Mouse (Mus musculus) 416B (cell line): ENCODE results near the gene Gm20479.
A peak's percentile ranks its signal among the peaks of the same experiment; 100 is the strongest.

Experiments
- DNase-seq: peaks from one replicate; pipeline ENCODE4 v3.0.0; 2011; ENCODE audit warnings: low read depth

The Gm20479 gene

DNA sequence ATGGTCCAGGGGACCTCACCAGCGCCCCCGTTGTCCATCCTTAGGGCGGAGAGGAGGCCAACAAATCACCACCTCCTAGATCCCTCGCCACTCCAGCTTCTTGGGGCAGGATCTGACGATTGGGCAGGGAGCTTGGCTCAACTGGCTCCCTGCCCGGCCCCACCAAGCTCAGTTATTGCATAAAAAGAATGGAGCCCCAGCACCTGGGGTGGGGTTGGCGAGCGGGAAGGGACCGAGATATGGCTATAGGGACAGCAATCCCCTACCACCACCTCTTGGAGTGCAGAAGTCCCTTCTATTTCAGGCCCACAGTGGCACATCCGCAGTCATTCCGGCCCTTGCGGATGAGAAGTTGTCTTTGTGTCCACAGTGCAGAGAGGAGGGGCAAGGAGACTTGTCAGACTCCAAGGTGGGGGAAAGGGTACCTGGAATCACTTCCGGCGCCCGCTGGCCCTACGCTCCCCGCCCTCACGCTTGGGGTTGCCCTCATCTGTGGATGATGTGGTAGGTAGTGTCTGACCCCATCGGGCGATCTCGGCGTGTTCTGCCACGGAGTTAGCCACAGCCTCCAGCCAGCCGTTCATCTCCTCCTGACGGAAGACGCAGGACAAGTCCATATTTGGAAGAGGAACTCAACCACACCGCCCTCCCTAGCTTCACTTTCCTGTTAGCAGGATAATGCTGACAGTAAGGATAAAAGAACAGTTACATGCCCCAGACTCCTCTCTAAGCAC is at the start of gene Gm20479:
TSS of gene Gm20479 (minus strand) at position 559 of the 734 bp plus-strand sequence.
- DNase-seq: peak; percentile 95

DNA sequence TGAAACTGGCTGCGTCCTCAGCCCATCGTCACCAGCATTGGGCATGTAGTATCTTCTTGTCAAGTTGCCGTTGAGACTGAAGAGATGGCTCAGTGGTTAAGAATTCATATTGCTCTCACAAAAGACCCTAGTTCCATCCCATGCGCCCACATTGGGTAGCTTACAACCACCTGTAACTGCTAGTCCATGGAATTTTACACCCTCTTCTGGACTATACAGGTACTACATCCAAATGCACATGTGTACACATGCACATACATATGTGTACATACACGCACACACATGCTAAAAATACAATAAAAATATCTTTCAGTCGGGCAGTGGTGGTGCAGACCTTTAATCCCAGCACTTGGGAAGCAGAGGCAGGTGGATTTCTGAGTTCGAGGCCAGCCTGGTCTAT is 49.3 kb upstream of the Gm20479 start:
- peak; percentile 42 for DNase-seq

DNA sequence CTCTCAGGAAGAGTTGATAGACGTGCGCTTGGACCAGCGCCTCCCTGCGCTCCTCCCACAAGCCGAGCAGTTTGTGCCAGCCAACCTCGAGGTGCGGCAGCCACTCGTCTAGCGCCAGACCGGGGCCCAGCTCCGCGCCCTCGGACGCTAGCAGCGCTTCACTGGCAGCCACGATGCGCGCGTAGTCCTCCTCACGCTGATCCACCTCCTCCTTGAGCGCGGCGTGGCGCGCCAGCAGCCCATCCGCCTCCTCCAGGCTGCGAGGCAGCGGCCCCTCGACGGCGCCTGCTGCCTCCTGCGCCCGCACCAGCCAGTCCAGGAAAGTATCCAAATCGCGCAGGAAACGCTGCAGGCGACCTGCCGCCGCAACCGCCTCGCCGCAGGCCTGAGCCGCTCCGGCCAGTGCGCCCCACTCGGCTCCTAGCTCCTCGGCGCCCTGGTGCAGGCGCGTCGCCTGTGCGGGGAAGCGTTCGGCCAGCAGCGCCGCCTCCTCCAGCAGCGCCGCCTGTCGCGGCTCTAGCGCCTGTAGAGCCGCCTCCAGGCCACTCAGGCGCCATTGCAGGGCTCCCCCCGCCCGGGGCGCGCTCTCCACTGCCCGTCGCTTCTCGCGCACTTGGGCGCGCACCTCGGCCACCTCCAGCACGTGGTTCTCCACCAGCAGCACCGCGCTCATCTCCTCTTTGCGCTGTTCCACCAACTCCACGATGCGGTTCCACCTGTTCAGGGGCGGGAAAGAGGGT is 47.2 kb upstream of the Gm20479 start:
- no peak for DNase-seq

DNA sequence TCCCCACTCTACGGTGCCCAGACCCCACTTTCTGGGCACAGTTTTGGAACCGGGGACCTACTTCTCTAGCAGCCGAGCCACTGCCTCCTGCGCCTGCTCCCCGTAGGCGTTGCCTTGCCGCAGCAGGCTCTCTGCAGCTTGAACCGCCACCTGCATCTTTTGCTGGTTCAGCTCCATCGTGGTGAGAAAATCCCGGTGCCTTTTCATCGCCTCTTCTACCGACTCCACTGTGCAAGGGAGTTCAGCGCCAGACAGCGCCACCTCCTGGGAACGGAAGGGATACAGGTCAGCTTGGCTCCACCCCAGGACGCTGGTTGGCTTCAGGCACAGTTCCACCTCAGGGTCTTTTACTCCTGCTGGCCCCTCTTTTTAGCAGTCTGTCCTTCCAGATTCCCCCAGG is 45.5 kb upstream of the Gm20479 start:
- DNase-seq: peak; percentile 61

DNA sequence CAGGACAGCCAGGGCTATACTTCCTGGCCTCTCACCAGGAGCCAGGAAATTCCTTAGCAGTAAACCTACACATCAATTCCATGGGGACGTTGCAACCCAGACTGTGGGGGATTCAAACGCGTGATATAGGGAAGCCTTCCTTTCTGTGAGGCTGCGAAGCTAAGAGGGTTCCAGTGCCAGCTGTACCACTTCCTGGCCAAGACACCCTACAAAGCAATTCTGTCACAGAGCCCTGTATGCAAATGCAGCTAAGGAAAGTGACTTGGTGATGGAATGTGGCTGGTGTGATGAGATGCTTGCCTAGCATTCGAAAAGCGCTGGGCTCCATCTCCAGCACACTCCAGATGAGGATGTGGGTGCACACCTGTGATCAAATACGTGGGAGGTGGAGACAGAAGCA is 43.3 kb upstream of the Gm20479 start:
- no peak for DNase-seq

DNA sequence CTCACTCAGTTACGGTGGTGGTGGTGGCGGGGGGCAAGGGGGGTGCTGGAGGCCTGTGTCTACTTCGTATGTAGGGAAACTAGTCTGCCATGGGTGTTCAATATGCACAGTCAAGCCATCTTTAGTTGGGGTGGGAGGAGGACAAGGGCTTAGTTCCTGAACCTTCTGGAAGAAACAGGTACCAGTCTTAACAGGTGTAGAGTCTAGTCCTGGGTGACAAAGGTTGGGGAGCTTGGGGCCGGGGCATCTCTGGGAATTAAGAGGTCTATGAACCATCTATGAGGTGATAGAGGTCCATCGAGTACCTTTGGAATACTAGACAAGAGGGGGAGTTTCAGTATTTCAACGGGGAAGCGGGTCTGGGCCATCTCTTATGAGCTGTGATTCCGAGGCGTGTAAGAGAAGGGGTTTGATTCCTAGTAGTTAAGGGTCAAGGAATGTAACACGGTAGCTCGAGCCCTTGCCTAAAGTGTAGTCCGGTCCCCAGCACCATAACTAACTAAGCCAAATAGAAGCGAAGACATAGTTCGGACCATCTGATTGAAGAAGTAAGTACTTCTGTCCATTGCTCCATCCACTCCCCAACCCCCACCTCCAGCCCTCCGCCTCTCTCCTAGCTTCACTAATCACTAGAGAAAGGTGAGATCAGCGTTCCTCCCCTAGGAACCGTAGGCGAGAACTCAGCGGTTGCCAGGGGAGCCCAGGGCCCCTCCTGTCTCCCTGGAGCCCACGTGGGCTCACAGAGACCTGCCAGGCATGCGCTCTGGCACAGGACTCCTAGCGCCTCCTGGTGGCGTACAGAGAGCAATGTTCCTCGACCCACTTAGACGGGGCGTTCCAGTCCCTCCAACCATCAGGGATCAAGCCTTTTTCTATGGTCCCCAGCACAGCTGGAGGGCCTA is 40.1 kb upstream of the Gm20479 start:
- peak; percentile 75 for DNase-seq

DNA sequence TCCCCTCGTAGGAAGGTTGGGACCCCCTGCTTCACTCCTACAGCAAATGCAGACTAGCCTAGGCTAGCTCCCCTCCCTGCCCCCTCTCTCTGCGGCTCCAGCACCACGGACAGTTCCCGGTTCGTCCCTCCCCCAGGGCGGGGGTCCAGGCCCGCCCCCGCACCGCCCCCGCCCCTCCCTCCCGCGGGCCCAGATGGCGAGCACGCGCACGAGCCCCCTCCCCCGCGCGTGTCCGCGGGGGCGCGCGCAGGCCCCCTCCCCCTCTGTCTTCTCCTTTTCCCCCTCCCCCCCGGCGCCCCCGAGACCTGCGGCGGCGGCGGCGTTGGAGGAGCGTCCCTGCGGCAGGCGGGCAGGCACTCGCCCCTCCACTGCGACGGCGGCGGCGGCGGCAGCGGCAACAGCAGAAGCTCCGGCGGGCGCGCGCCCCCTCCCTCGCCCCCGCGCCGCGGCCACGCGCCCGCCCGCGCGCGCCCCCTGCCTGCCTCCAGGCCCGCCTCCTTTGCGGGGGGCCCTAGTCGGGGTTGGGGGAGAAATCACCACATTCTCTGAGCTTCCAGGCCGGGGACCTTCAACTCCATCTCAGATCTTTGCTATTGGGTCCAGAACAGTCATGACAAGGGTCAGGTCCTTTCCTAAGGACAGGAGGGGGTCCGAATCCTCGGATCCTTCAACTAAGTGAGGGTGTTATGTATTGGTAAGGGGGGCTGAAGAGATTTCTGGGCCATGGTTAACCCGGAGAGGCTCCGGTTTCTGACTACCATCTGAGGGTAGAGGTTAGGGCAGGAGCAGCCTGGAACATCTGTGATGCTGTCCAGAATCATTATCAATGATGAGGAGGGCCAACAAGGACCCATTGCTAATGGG is 39.2 kb upstream of the Gm20479 start:
- no peak for DNase-seq

DNA sequence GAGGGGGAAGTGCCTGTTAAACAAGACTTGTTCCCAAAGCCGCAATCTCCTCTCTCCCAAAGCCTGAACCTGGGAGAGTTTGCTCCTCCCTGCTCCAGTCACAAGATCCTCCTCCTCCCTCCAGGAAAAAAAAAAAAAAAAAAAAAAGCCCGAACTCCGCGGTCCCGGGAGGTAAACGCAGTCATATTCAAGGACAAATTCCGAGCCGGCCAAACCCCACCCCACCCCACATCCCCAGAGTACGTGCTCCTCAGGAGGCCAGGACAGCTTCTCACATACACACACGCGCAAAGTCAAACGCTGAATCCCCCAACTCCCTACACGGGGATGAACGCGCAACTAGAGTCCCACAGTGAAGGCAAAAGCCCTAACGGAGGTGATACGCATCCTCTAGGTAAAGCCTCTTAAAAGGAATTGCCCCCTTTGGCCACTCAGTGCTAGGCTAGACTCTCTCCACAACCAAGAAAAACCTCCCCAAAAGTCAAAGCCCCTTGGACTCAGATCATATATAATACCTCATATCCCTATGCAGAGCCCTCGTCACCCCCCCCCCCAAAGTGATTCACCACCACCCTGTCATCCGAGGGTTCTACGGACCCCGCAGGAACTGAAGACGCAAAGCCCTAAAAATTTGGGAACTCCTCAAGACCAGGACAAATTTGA is 38.4 kb upstream of the Gm20479 start:
- DNase-seq: no peak

DNA sequence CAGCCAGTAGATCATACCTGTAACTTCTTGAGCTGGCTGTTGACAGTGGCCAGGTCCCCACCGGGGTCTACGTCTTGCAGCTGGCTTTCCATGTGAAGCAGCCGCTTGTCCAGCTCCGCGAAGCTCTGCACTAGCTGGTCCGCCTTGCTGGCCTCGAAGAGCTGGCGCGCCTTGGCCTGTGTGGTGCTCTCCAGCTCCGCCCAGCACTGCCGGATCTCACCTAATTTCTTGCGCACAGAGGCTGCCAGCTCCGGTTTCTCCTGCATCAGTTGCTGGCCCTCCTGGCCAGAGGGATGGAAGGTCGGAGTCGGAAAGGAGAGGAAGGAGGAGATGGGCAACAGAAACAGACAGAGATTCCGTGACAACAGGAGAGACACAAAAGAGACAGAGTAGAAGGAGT is 34.2 kb upstream of the Gm20479 start:
- DNase-seq: no peak

DNA sequence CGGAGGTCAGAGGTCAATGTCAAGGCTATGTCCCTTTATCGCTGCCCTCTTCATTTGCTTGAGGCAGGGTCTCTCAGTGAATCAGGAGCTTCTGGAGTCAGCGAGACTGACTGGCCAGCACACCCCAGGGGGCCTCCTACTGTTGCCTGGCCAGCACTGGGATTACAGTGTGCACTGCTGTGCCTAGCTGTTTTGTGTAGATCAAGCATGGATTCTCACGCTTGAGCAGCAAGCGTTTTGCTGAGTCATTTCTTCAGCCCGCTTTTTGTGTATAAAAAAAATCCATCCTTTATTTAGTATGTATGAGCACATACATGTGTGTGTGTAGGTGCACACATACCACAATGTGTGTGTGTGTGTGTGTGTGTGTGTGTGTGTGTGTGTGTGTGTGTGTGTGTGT is 32.0 kb upstream of the Gm20479 start:
- no peak for DNase-seq

DNA sequence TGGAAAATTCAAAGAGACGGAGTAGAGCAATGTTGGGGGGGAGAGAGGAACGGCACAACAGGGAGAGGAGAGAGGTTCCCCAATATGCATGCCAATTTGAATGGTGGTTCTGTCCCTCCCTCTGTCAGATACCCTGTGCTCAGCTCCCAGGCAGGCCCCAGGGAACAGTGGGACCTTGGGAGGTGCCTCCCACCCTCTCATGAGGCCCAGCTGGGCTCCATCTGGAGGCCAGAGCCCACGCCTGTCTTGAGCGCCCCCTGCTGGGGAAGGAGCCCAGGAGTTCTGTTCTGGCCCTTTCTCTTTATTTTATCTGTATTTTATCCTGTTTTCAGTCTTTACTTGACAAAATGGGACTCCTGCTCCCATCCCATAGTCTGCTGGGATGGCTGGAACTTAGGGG is 27.5 kb upstream of the Gm20479 start:
- DNase-seq: peak; percentile 67

DNA sequence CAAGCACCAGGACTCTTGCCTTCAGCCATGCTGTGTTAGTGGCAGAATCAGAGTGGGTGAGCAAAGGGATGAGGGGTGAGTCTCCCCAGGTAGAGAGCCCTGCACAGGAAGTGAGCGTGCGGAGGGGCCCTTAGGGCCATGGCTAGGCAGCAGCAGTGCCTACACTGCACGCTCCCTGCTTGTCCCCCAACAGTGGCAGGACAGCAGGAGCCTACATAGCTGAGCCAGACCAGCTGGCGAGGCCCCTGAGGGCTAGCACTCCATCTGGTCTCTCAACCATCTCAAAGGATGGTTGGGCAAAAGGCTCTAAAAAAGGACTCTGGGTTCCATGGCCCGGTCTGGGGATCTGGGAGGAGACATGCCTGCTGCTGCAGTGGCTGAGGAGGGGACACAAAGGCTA is 26.9 kb upstream of the Gm20479 start:
- no peak for DNase-seq

DNA sequence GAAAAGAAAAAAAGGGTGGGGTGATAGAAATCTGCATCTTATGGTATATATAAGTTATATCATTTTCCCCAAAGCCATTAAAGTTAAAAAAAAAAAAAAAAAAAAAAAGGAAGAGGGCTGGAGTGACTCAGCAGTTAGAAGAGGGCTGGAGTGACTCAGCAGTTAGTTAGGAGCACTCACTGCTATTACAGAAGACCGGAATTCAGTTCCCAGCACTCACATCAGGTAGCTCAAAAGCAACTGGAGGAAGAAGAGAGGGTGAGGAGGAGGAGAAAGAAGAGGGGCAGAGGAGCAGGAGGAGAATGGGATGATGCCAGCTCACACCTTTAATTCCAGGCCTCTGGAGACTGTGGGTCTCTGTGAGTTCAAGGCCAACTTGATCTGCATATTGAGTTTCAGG is 26.0 kb upstream of the Gm20479 start:
- DNase-seq: peak; percentile 81

DNA sequence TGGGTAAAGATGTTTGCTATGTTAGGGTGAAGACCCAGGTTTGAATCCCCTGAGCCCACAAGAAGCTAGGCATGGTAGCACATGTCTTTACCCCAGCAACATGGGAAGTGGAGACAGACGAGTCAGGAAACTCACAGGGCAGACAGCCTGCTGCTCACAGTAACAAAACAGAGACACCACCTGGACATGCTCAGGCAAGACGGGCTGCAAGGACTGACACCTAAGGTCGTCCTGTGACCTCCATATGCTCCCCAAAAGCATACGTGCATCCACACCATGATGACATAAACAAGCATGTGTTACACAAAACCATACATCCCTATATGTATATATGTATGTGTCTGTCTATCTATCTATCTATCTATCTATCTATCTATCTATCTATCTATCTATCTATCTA is 24.3 kb upstream of the Gm20479 start:
- no peak for DNase-seq

DNA sequence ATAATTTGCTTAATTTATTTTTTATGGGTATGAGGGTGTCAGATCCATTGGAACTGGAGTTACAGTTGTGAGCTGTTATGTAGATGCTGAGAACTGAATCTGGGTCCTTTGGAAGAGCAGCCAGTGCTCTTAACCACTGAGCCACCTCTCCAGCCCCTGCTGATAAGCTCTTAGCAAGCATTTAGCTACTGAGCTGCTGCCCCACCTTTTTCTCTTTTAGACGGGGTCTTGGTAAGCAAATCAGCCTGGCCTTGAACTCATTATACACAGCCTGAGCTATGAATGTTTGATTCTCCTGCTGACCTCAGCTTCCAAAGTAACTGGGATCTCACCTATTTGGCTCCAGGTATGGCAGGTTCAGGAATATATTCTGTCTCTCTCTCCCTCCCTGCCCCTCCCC is 23.8 kb upstream of the Gm20479 start:
- no peak for DNase-seq

DNA sequence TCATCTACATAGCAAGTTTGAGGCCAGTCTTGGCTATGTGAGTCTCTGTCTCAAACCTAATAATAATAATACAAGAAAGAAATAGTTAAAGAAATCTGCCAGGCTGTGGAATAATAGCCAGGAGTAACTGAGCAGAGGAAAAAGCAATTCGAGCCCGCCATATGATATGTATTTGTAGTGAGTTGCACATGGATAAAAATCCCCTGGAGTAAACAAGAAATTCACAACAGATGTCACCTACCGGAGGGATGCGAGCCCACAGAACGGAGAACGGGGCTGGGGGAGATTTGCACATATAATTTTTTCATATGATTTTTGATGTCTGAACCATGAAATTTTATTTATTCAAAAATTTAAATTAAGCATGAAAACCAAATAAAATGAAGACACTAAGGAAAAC is 22.6 kb upstream of the Gm20479 start:
- no peak for DNase-seq

DNA sequence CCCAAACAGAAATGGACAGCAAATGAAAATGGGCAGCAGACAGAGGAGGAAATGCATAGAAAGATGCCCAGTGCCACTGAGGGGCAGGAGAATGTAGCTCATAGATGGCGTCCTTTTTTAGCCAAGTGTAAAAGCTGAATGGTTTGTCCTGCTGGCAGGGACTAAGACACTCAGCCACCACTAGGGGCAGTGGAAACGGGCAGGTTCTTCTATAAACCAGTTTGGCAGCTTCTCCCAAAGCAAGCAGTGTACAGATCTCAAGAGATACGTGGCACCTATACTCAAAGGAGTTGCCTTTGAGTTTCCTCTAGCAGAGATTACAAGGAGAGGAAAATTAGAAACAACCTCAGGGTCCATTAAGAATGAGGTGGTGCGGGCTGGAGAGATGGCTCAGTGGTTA is 21.2 kb upstream of the Gm20479 start:
- DNase-seq: peak; percentile 64

DNA sequence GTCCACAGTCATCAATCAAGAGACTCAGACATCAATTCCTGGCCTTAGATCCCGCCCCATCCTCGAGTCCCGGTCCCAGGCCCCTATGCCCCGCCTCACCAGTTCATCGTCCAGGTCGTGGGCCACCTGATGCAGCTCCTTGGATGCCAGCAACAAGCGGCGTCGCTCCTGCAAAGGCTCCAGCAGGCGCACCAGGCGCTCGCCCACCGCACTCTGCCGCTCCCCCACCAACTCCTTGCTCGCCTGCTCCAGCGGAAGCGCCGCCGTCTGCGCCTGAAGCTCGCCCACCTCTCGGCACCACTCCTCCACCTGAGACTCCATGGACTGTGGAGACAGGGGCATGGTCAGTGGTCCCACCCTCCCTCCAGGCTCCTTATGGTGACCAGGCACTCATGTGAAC is 18.1 kb upstream of the Gm20479 start:
- no peak for DNase-seq

DNA sequence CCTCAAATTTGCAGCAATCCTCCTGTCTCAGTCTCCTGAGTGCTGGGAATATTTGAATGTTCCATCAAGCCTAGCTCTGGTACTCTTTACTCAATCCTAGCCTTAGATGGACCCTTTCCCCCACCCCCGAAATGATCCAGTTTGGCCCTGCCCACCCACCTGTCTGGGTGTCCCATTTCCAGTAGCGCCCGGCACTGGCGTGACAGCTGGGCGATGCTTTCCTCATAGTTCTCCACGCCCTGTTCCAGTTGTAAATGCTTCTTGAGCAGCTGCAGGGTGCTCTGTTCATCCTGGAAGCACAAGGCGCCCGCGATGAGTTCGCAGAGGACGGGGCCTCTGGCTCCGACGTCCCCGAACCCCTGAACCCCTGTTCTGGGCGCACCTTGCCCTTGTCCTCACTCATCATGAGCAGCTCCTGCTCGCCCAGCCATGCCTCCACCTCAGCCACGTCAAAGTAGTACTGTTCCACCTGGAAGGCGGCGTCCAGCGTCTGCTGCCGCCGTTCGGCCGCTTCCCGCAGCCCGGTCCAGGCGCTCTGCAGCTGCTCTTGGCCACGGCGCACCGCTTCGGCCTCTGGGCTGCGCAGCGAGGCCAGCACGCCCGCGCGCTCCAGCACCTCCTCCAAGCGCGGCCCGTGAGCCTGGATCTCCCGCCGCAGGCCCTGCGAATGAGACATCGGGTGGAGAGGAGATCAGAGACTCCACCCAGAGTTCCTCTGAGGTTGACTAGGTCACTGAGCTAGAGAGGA is 14.7 kb upstream of the Gm20479 start:
- no peak for DNase-seq

DNA sequence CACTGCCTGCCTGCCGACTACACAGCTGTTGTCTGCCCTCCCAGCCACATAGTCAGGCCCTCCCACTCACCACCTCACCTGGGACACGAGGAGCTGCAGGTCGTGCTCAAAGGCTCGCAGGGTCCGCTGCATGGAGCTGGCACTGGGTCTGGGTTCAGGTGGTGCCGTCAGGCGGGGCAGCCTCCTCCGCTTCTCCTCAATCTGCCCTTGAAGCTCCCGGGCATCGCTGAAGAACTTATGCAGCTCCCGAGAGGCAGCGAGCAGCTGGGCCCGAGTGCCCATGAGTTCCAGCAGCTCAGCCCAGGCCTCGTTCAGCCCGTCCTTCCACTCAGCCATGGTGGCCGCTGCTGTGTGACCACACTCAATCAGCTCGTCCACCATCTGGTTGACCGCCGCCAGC is 11.9 kb upstream of the Gm20479 start:
- no peak for DNase-seq
